Mouse (Mus musculus) ES-Bruce4 (cell line): Measurements from ENCODE around the gene Rasgrf2. TPM values are rescaled to one million over a fixed set of nuclear protein-coding genes. Genes with fewer than 3 reads are reported as not detected.

Experiments
- H3K27ac ChIP-seq: 2 replicates; pipeline ENCODE4 v1.5.1; 2012; ENCODE audit warnings: low read length, inconsistent platforms; ENCODE audit not compliant: insufficient read depth
- H3K27me3 ChIP-seq: 2 replicates; pipeline ENCODE4 v1.6.1; 2012; ENCODE audit warnings: mild to moderate bottlenecking, low read length, inconsistent platforms; ENCODE audit not compliant: control insufficient read depth, poor library complexity, insufficient read depth, severe bottlenecking
- H3K36me3 ChIP-seq: 2 replicates; pipeline ENCODE4 v1.6.1; 2012; ENCODE audit warnings: inconsistent platforms, mild to moderate bottlenecking, low read length, moderate library complexity; ENCODE audit not compliant: control insufficient read depth, poor library complexity, insufficient read depth, severe bottlenecking
- H3K4me1 ChIP-seq: one replicate; pipeline ENCODE4 v1.8.1; 2011; ENCODE audit warnings: low read length; ENCODE audit not compliant: control insufficient read depth, insufficient read depth
- H3K4me3 ChIP-seq: 2 replicates; pipeline ENCODE4 v1.5.1; 2011; ENCODE audit warnings: low read depth, mild to moderate bottlenecking, low read length
- H3K9ac ChIP-seq: 2 replicates; pipeline ENCODE4 v1.6.1; 2012; ENCODE audit warnings: low read depth, mild to moderate bottlenecking, inconsistent platforms; ENCODE audit not compliant: poor library complexity, severe bottlenecking
- H3K9me3 ChIP-seq: replicated peaks from 2 replicates; pipeline ENCODE4 v1.6.1; 2012; ENCODE audit warnings: mild to moderate bottlenecking, low read length, inconsistent platforms; ENCODE audit not compliant: control insufficient read depth, poor library complexity, insufficient read depth, severe bottlenecking
- CTCF ChIP-seq: IDR thresholded peaks from one replicate; pipeline ENCODE4 v1.8.1; 2011; ENCODE audit warnings: low read depth, low read length
- EP300 ChIP-seq: IDR thresholded peaks from 2 replicates; pipeline ENCODE4 v1.6.1; 2011; ENCODE audit warnings: low read depth, low read length; ENCODE audit not compliant: insufficient read depth
- POLR2A ChIP-seq: IDR thresholded peaks from one replicate; pipeline ENCODE4 v1.8.1; 2011; ENCODE audit warnings: low read length; ENCODE audit not compliant: insufficient read depth
- polyA plus RNA-seq: library from polyadenylated mRNA; stranded (reverse); fragments of >200 nt; gene quantifications from 2 replicates; pipeline ENCODE4 v1.2.4, GENCODE M21; 2011; ENCODE audit warnings: low read depth; ENCODE audit not compliant: missing spikeins, insufficient read depth, insufficient read length

The Rasgrf2 gene
- polyA plus RNA-seq, 1 experiment = not detected

- Histone ChIP-seq H3K27me3 (no peaks in the 10 kb centered on the region), H3K27ac (no peak overlapping the region), H3K36me3 (no peaks in the 10 kb centered on the region), H3K4me3 (no peak overlapping the region), H3K9me3 (no peaks in the 10 kb centered on the region), H3K4me1 (no peaks in the 10 kb centered on the region), H3K9ac (no peak overlapping the region)
- TF ChIP-seq EP300 = no peak
- no peak for TF ChIP-seq CTCF
- no peak for TF ChIP-seq POLR2A
These were observed 140.0 kb downstream of the Rasgrf2 start for GRCm38 (mm10) chr13:91991412-91991811.

- no peak overlapping the region for H3K4me3 ChIP-seq
- TF ChIP-seq POLR2A (no peak), CTCF (no peak), EP300 (no peak)
- no peaks in the 10 kb centered on the region for H3K4me1 ChIP-seq
- H3K36me3 ChIP-seq = no peaks in the 10 kb centered on the region
- no peak overlapping the region for H3K27ac ChIP-seq
- H3K9me3 ChIP-seq = no peaks in the 10 kb centered on the region
- no peak overlapping the region for H3K9ac ChIP-seq
- no peaks in the 10 kb centered on the region for H3K27me3 ChIP-seq
These were observed 140.7 kb downstream of the Rasgrf2 start for GRCm38 (mm10) chr13:91990709-91991284.

GRCm38 (mm10) chr13:91988378-91988777 lies 143.1 kb downstream of the Rasgrf2 start:
- no peak overlapping the region for H3K9ac ChIP-seq
- H3K27me3 ChIP-seq = no peaks in the 10 kb centered on the region
- H3K27ac ChIP-seq = no peak overlapping the region
- TF ChIP-seq CTCF (no peak), POLR2A (no peak), EP300 (no peak)
- no peaks in the 10 kb centered on the region for H3K4me1 ChIP-seq
- no peaks in the 10 kb centered on the region for H3K36me3 ChIP-seq
- H3K4me3 ChIP-seq = no peak overlapping the region
- H3K9me3 ChIP-seq = no peaks in the 10 kb centered on the region

- H3K27ac ChIP-seq = no peak overlapping the region
- H3K36me3 ChIP-seq = no peaks in the 10 kb centered on the region
- no peaks in the 10 kb centered on the region for H3K4me1 ChIP-seq
- no peaks in the 10 kb centered on the region for H3K9me3 ChIP-seq
- H3K9ac ChIP-seq = no peak overlapping the region
- H3K4me3 ChIP-seq = no peak overlapping the region
- no peaks in the 10 kb centered on the region for H3K27me3 ChIP-seq
- peak; percentile 27 for TF ChIP-seq CTCF
- no peak for TF ChIP-seq POLR2A
These were observed 144.5 kb downstream of the Rasgrf2 start for GRCm38 (mm10) chr13:91986958-91987357.

GRCm38 (mm10) chr13:91985915-91986589 lies 145.4 kb downstream of the Rasgrf2 start:
- no peaks in the 10 kb centered on the region for H3K9me3 ChIP-seq
- H3K27ac ChIP-seq = no peak overlapping the region
- no peak overlapping the region for H3K9ac ChIP-seq
- no peaks in the 10 kb centered on the region for H3K36me3 ChIP-seq
- H3K4me3 ChIP-seq = no peak overlapping the region
- no peaks in the 10 kb centered on the region for H3K4me1 ChIP-seq
- no peaks in the 10 kb centered on the region for H3K27me3 ChIP-seq
- TF ChIP-seq CTCF = no peak
- no peak for TF ChIP-seq POLR2A
- TF ChIP-seq EP300 = no peak

GRCm38 (mm10) chr13:91985019-91985418 lies 146.4 kb downstream of the Rasgrf2 start:
- Histone ChIP-seq H3K36me3 (no peaks in the 10 kb centered on the region), H3K4me1 (no peaks in the 10 kb centered on the region), H3K9ac (no peak overlapping the region), H3K9me3 (no peaks in the 10 kb centered on the region), H3K27me3 (no peaks in the 10 kb centered on the region), H3K27ac (no peak overlapping the region), H3K4me3 (no peak overlapping the region)
- TF ChIP-seq CTCF = no peak
- TF ChIP-seq EP300 = no peak
- TF ChIP-seq POLR2A = no peak
